Mouse (Mus musculus): ENCODE results near the gene Ankdd1a. TPM values are rescaled to one million over a fixed set of nuclear protein-coding genes. Genes with fewer than 3 reads are reported as not detected.

Ankdd1a gene
- polyA plus RNA-seq (2014; fragmentation: Illumina TruSeq; extraction: RNeasy Lipid Tissue Mini Kit (QIAGEN cat#74804); ENCODE audit: low read depth, low replicate concordance), result not detected

DNA sequence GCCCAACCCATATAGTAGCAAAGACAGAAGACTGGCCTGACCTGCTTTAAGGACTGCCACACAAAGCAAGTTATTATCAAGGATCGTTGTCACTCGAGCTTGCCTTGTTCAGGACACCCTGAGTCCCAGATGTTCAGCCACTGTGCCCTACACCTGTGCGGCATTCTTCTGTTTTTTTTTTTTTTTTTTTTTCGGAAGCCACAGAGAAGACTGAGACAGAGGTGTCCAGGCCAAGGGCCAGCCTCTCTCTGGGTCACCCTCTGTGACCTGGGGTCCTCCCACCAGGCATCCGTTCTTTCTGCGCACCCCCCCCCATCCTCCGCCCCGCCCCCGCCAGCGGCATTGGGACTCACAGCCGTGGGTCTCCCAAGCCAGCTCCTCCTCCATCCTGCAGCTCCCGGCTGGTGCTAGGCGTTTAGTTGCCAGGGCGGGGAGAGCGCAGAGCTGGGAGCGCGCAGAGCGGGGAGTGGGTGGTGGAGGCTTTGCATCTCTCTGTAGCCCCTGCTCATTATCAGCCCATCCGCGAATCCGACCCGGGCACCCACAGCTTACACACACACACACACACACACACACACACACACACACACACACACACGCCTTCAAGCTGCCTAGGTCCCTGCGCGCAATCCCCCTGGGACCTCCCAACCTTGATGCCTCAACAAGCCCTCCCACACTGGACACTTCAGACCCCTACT, at the start of gene Ankdd1a:
TSS of gene Ankdd1a (minus strand) at position 387 of the 698 bp plus-strand sequence.

GRCm38 (mm10) chr9:65460732-65461442, 59.1 kb downstream of the Ankdd1a start, which contains the start of gene Spg21:
Gene Spg21, plus strand, starts transcription at chr9:65460947.

Other genes with a start within 250 kb of the Ankdd1a start
- gene Clpx, start 225.9 kb downstream of the Ankdd1a start, polyA plus RNA-seq (2014; fragmentation: Illumina TruSeq; extraction: RNeasy Lipid Tissue Mini Kit (QIAGEN cat#74804); ENCODE audit: low read depth, low replicate concordance), result 40.4 TPM
- gene Pdcd7, start 174.1 kb downstream of the Ankdd1a start, polyA plus RNA-seq (2014; fragmentation: Illumina TruSeq; extraction: RNeasy Lipid Tissue Mini Kit (QIAGEN cat#74804); ENCODE audit: low read depth, low replicate concordance), result 11.8 TPM
- not detected for gene Ubap1l, start 159.2 kb downstream of the Ankdd1a start, polyA plus RNA-seq (2014; fragmentation: Illumina TruSeq; extraction: RNeasy Lipid Tissue Mini Kit (QIAGEN cat#74804); ENCODE audit: low read depth, low replicate concordance)
- 0.61 TPM for gene Kbtbd13, start 128.5 kb downstream of the Ankdd1a start, polyA plus RNA-seq (2014; fragmentation: Illumina TruSeq; extraction: RNeasy Lipid Tissue Mini Kit (QIAGEN cat#74804); ENCODE audit: low read depth, low replicate concordance)
- gene Rasl12, start 121.7 kb downstream of the Ankdd1a start, polyA plus RNA-seq (2014; fragmentation: Illumina TruSeq; extraction: RNeasy Lipid Tissue Mini Kit (QIAGEN cat#74804); ENCODE audit: low read depth, low replicate concordance), result 20.7 TPM
- not detected for gene Slc51b, start 97.2 kb downstream of the Ankdd1a start, polyA plus RNA-seq (2014; fragmentation: Illumina TruSeq; extraction: RNeasy Lipid Tissue Mini Kit (QIAGEN cat#74804); ENCODE audit: low read depth, low replicate concordance)
- gene Mtfmt, start 84.4 kb downstream of the Ankdd1a start, polyA plus RNA-seq (2014; fragmentation: Illumina TruSeq; extraction: RNeasy Lipid Tissue Mini Kit (QIAGEN cat#74804); ENCODE audit: low read depth, low replicate concordance), result 14.9 TPM
- gene Spg21, start 59.2 kb downstream of the Ankdd1a start, polyA plus RNA-seq (2014; fragmentation: Illumina TruSeq; extraction: RNeasy Lipid Tissue Mini Kit (QIAGEN cat#74804); ENCODE audit: low read depth, low replicate concordance), result 75.8 TPM
- 20.2 TPM for gene Plekho2, start 59.8 kb upstream of the Ankdd1a start, polyA plus RNA-seq (2014; fragmentation: Illumina TruSeq; extraction: RNeasy Lipid Tissue Mini Kit (QIAGEN cat#74804); ENCODE audit: low read depth, low replicate concordance)
- 0.20 TPM for gene Pif1, start 67.0 kb upstream of the Ankdd1a start, polyA plus RNA-seq (2014; fragmentation: Illumina TruSeq; extraction: RNeasy Lipid Tissue Mini Kit (QIAGEN cat#74804); ENCODE audit: low read depth, low replicate concordance)
- gene Rbpms2, start 109.5 kb upstream of the Ankdd1a start, polyA plus RNA-seq (2014; fragmentation: Illumina TruSeq; extraction: RNeasy Lipid Tissue Mini Kit (QIAGEN cat#74804); ENCODE audit: low read depth, low replicate concordance), result 14.7 TPM
- gene Oaz2, start 147.8 kb upstream of the Ankdd1a start, polyA plus RNA-seq (2014; fragmentation: Illumina TruSeq; extraction: RNeasy Lipid Tissue Mini Kit (QIAGEN cat#74804); ENCODE audit: low read depth, low replicate concordance), result 107 TPM

All from adipose tissue, adult 10 weeks (tissue).